Mouse (Mus musculus): Measurements from ENCODE around the gene Traf1. TPM values are rescaled to one million over a fixed set of nuclear protein-coding genes. Genes with fewer than 3 reads are reported as not detected.

The Traf1 gene
- polyA plus RNA-seq (2014; fragmentation: Nextera tagmentation; extraction: Ambion mirVana) = 0.87 and 3.3 TPM in 2 replicates

DNA sequence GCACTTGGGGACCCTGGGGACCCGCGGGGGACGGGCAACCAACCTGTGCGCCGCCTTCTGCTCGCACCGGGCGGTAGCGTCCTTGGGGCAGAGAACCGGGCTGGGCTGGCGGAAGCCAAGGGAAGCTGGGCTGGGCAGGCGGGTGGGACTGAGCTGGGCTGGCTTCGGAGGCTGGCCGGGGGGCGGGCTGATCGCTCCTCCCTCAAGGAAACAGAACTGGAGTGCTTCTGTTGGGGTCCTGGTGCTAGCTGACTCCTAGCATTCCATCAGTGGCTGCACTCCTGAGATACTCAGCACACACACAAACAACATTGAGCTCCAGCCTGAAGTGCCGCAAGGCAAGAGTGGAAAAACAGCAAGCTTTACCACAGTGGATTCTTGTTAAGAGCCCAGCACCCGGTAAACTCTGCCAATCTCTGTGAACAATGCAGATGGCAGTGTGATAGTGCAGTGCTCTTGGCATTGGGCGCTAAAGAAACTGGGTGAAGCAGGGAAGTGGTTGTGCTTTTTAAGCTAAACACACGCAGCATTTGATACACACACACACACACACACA, at the start of gene Traf1:
Traf1 (minus strand) TSS at position 292 of the 556 bp plus-strand sequence.
- ATAC-seq (ENCODE audit: low FRiP score, low TSS enrichment) (no peak), DNase-seq (no peak)
- H3K27ac ChIP-seq (replicated peaks; ENCODE audit: low read depth, low read length) = no peak within 1 kb of the TSS
- H3K4me2 ChIP-seq (ENCODE audit: low read length) = peak within 1 kb of the TSS; percentile 37
- no peaks in the 10 kb centered on the region for H3K9me3 ChIP-seq (ENCODE audit: control insufficient read depth, low read length)
- no peak within 1 kb of the TSS for H3K4me3 ChIP-seq (replicated peaks; ENCODE audit: low read depth, low read length)
- H3K27me3 ChIP-seq (ENCODE audit: control insufficient read depth, insufficient read depth, low read length) = no peaks in the 10 kb centered on the region
- no peaks in the 10 kb centered on the region for H3K36me3 ChIP-seq (ENCODE audit: control insufficient read depth, insufficient read depth, low read length)
- WGBS = 15% methylated on average over 20 of the region's 20 CpGs
- H3K4me1 ChIP-seq (ENCODE audit: control insufficient read depth, insufficient read depth, low read length) = no peaks in the 10 kb centered on the region
- no peak within 1 kb of the TSS; the same call in 1 of the 2 replicates for H3K9ac ChIP-seq (replicated peaks; ENCODE audit: low read length)

GRCm38 (mm10) chr2:34998956-34999355, 37.4 kb upstream of the Traf1 start:
- Histone ChIP-seq H3K36me3 (ENCODE audit: control insufficient read depth, insufficient read depth, low read length) (no peaks in the 10 kb centered on the region), H3K4me2 (ENCODE audit: low read length) (no peak overlapping the region), H3K9me3 (ENCODE audit: control insufficient read depth, low read length) (no peaks in the 10 kb centered on the region), H3K9ac (replicated peaks; ENCODE audit: low read length) (no peak overlapping the region), H3K4me1 (ENCODE audit: control insufficient read depth, insufficient read depth, low read length) (peaks cover 6% of the 10 kb centered on the region), H3K27me3 (ENCODE audit: control insufficient read depth, insufficient read depth, low read length) (no peaks in the 10 kb centered on the region), H3K27ac (replicated peaks; ENCODE audit: low read depth, low read length) (no peak overlapping the region), H3K4me3 (replicated peaks; ENCODE audit: low read depth, low read length) (no peak overlapping the region)
- 85% methylated on average over 9 of the region's 9 CpGs for WGBS
- no peak for DNase-seq
- no peak for ATAC-seq (ENCODE audit: low FRiP score, low TSS enrichment)

DNA sequence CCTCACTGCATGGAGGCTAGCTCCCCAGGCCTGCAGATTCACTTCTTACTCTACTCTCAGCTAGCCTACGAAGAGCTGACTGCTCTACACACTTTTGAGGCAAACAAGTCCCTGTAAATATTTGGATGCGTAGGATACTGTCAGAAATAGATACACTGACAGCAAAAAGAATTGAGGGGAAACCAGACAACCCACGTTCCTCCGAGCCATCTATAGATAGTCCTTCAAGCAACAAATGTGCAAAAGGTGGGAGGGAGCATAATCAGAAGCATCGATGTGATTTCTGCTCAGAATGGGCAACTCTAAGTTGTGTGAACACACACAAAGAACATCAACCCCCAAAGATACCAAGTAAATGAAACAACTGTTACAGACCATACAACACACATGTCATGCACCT, 34.9 kb upstream of the Traf1 start:
- Histone ChIP-seq H3K9ac (replicated peaks; ENCODE audit: low read length) (no peak overlapping the region), H3K4me2 (ENCODE audit: low read length) (no peak overlapping the region), H3K9me3 (ENCODE audit: control insufficient read depth, low read length) (no peaks in the 10 kb centered on the region), H3K27ac (replicated peaks; ENCODE audit: low read depth, low read length) (no peak overlapping the region), H3K27me3 (ENCODE audit: control insufficient read depth, insufficient read depth, low read length) (no peaks in the 10 kb centered on the region), H3K4me1 (ENCODE audit: control insufficient read depth, insufficient read depth, low read length) (peaks cover 19% of the 10 kb centered on the region), H3K4me3 (replicated peaks; ENCODE audit: low read depth, low read length) (no peak overlapping the region), H3K36me3 (ENCODE audit: control insufficient read depth, insufficient read depth, low read length) (no peaks in the 10 kb centered on the region)
- WGBS = 93% methylated on average over 5 of the region's 5 CpGs
- no peak for ATAC-seq (ENCODE audit: low FRiP score, low TSS enrichment)
- no peak for DNase-seq

DNA sequence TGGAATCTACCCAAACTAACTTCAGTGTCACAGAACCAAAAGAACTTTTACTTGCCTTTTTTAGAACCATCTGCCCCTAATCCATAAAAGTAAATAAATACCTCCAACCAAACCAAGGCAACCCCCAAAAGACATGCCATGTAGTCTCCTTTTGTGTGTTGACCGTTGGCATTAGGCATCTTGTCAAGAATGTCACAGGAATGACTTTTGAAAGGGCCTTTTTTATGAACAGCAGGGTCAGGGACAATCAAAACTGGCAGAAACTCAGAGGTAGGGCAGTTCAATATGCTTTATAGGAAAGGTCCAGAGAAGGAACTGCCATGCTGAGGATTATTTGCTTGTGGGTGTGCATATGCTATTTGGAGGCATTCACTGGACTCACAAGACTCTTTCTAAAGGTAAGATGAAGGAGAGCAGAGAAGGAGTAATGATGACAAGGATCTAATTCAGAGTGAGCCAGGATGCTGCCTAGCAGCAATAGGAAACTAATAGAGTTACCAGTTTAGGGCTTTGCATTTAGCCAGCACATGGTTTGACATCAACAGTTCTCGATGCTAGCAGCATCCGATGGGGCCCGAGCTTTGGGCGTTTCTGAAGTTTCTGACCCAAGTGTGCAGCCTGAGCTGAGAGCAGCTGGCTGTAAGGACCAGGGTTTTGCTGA, 32.3 kb upstream of the Traf1 start:
- H3K27me3 ChIP-seq (ENCODE audit: control insufficient read depth, insufficient read depth, low read length) = no peaks in the 10 kb centered on the region
- H3K4me1 ChIP-seq (ENCODE audit: control insufficient read depth, insufficient read depth, low read length) = peaks cover 19% of the 10 kb centered on the region
- DNase-seq = peak; percentile 53
- no peak overlapping the region for H3K4me3 ChIP-seq (replicated peaks; ENCODE audit: low read depth, low read length)
- H3K36me3 ChIP-seq (ENCODE audit: control insufficient read depth, insufficient read depth, low read length) = no peaks in the 10 kb centered on the region
- no peak overlapping the region for H3K9ac ChIP-seq (replicated peaks; ENCODE audit: low read length)
- peak overlapping the region; percentile 38 for H3K4me2 ChIP-seq (ENCODE audit: low read length)
- peak; percentile 27; the same call in 1 of the 2 replicates for ATAC-seq (ENCODE audit: low FRiP score, low TSS enrichment)
- no peaks in the 10 kb centered on the region for H3K9me3 ChIP-seq (ENCODE audit: control insufficient read depth, low read length)
- WGBS = 13% methylated on average over 5 of the region's 5 CpGs
- H3K27ac ChIP-seq (replicated peaks; ENCODE audit: low read depth, low read length) = peak overlapping the region; percentile 89

DNA sequence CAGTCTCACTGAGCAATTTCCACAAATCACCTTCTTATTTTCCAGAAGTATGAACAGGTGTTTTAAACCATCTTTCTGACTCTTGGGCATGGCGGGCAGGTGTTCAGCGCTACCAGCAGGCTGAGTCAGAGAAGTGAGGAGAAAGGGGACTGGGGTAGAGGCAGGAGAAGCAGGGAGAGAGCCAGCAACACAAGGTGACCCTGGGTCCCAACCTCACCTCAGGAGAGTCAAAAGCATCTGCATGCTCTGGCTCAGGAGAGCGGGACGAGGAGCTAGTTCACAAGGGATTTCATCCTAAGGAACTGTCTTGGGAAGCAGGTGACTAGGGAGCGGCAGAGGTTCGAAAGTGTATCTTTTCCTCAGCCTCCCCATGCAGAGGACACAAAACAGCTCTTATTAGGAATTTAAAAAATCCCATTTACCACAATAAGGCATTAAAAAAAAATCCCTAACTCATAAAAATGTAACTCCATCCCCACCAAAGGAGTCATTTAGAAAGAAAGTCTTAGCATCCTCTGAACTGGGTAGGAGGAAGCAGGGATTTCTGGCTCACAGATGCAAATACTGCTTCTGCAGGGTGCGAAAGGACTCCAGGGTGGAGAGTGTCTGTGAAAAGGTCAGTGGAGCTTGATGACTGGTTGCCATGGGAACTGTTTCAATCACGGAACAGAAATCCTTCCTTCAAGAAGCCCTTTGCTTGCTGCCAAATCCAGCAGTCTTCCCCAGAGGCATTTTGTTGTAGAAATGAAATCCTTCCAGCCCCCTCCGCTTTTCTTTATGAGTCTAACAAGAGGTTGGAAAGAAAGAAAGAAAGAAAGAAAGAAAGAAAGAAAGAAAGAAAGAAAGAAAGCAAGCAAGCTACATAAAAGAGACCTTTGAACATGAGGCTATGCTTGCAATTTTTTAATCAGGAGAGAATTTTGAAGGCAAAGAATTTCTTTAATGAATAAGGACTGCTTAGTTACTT, 31.4 kb upstream of the Traf1 start:
- Histone ChIP-seq H3K27me3 (ENCODE audit: control insufficient read depth, insufficient read depth, low read length) (no peaks in the 10 kb centered on the region), H3K4me2 (ENCODE audit: low read length) (peak overlapping the region; percentile 38), H3K9ac (replicated peaks; ENCODE audit: low read length) (no peak overlapping the region), H3K36me3 (ENCODE audit: control insufficient read depth, insufficient read depth, low read length) (no peaks in the 10 kb centered on the region), H3K4me1 (ENCODE audit: control insufficient read depth, insufficient read depth, low read length) (peaks cover 19% of the 10 kb centered on the region), H3K4me3 (replicated peaks; ENCODE audit: low read depth, low read length) (no peak overlapping the region), H3K9me3 (ENCODE audit: control insufficient read depth, low read length) (no peaks in the 10 kb centered on the region), H3K27ac (replicated peaks; ENCODE audit: low read depth, low read length) (peak overlapping the region; percentile 89)
- ATAC-seq (ENCODE audit: low FRiP score, low TSS enrichment) = peak; percentile 77
- WGBS = 5% methylated on average over 9 of the region's 9 CpGs
- peak; percentile 92 for DNase-seq

DNA sequence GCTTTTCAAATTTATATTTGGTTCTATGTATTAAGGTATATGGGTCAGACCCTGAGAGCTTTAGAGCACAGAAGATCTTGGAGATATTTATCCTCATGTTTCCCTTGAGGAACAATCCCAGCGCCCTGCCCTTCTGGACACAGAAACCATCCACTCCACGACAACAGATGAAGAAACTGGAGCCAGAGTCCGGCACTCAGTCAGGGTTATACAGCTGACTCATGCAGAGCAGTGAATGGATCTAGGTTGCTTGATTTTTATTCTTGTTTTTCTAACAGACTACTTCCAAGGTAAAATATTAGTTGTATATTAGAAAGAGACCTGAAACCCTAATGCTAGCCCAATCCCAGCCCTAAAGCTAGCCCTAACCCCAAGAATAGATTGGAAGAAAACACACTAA, 30.4 kb upstream of the Traf1 start:
- no peak for DNase-seq
- peak overlapping the region; percentile 89; the same call in 1 of the 2 replicates for H3K27ac ChIP-seq (replicated peaks; ENCODE audit: low read depth, low read length)
- no peaks in the 10 kb centered on the region for H3K36me3 ChIP-seq (ENCODE audit: control insufficient read depth, insufficient read depth, low read length)
- H3K4me2 ChIP-seq (ENCODE audit: low read length) = no peak overlapping the region
- 69% methylated on average over 3 of the region's 3 CpGs for WGBS
- ATAC-seq (ENCODE audit: low FRiP score, low TSS enrichment) = no peak
- peaks cover 19% of the 10 kb centered on the region for H3K4me1 ChIP-seq (ENCODE audit: control insufficient read depth, insufficient read depth, low read length)
- H3K9ac ChIP-seq (replicated peaks; ENCODE audit: low read length) = no peak overlapping the region
- H3K4me3 ChIP-seq (replicated peaks; ENCODE audit: low read depth, low read length) = no peak overlapping the region
- no peaks in the 10 kb centered on the region for H3K27me3 ChIP-seq (ENCODE audit: control insufficient read depth, insufficient read depth, low read length)
- H3K9me3 ChIP-seq (ENCODE audit: control insufficient read depth, low read length) = no peaks in the 10 kb centered on the region

- no peak for ATAC-seq (ENCODE audit: low FRiP score, low TSS enrichment)
- no peak overlapping the region for H3K9ac ChIP-seq (replicated peaks; ENCODE audit: low read length)
- H3K36me3 ChIP-seq (ENCODE audit: control insufficient read depth, insufficient read depth, low read length) = no peaks in the 10 kb centered on the region
- DNase-seq = no peak
- 86% methylated on average over 1 of the region's 1 CpGs for WGBS
- no peaks in the 10 kb centered on the region for H3K27me3 ChIP-seq (ENCODE audit: control insufficient read depth, insufficient read depth, low read length)
- no peaks in the 10 kb centered on the region for H3K9me3 ChIP-seq (ENCODE audit: control insufficient read depth, low read length)
- H3K4me1 ChIP-seq (ENCODE audit: control insufficient read depth, insufficient read depth, low read length) = peaks cover 19% of the 10 kb centered on the region
- no peak overlapping the region for H3K4me3 ChIP-seq (replicated peaks; ENCODE audit: low read depth, low read length)
- no peak overlapping the region for H3K27ac ChIP-seq (replicated peaks; ENCODE audit: low read depth, low read length)
- H3K4me2 ChIP-seq (ENCODE audit: low read length) = no peak overlapping the region
Observed at GRCm38 (mm10) chr2:34989749-34990148, 28.2 kb upstream of the Traf1 start.

DNA sequence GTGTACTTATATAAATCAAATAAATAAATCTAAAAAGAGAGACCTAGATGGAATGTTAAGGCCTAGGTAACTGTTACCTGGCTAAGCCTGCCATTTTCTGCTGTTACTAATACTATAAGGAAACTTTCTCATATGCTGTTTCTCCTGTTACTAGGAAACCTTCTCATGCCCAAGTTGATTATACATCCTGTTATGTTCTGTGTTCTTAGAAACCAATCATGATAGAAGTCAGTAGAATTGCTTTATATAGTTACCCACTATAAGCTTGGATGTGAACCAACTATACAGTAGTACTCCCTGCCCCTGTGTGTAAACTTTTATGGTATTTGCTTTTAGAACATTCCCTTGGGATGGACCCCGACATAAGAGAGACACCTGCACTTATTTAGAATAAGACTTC, 26.0 kb upstream of the Traf1 start:
- DNase-seq (no peak), ATAC-seq (ENCODE audit: low FRiP score, low TSS enrichment) (no peak)
- no peaks in the 10 kb centered on the region for H3K27me3 ChIP-seq (ENCODE audit: control insufficient read depth, insufficient read depth, low read length)
- 86% methylated on average over 1 of the region's 1 CpGs for WGBS
- H3K4me1 ChIP-seq (ENCODE audit: control insufficient read depth, insufficient read depth, low read length) = peaks cover under 1% of the 10 kb centered on the region
- no peak overlapping the region for H3K9ac ChIP-seq (replicated peaks; ENCODE audit: low read length)
- H3K4me3 ChIP-seq (replicated peaks; ENCODE audit: low read depth, low read length) = no peak overlapping the region
- H3K27ac ChIP-seq (replicated peaks; ENCODE audit: low read depth, low read length) = no peak overlapping the region
- no peaks in the 10 kb centered on the region for H3K9me3 ChIP-seq (ENCODE audit: control insufficient read depth, low read length)
- H3K4me2 ChIP-seq (ENCODE audit: low read length) = no peak overlapping the region
- no peaks in the 10 kb centered on the region for H3K36me3 ChIP-seq (ENCODE audit: control insufficient read depth, insufficient read depth, low read length)

All from midbrain, embryonic 14.5 days (tissue).